Mouse (Mus musculus): Measurements from ENCODE around the gene Gm7138. TPM values are rescaled to one million over a fixed set of nuclear protein-coding genes. Genes with fewer than 3 reads are reported as not detected.

Gene Gm7138
- polyA plus RNA-seq, 1 experiment from 2014 or later, result not detected

DNA sequence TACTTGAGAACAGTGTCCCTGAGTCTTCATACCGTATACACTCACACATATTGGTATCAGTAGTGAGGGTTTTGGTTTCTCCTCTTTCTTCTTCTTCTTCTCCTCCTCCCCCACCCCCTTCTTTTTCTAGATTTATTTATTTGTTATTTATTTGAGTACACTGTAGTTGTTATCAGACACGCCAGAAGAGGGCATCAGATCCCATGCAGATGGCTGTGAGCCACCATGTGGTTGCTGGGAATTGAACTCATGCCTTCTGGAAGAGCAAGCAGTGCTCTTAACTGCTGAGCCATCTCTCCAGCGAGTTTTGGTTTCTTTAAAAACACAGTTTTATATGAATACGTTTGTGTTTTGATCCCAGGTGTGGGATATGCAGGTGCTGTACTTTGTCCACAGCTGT, 48.5 kb downstream of the Gm7138 start:
- H3K4me1 ChIP-seq (ENCODE audit: control insufficient read depth, insufficient read depth, low read length), result no peaks in the 10 kb centered on the region
- H3K36me3 ChIP-seq (ENCODE audit: control insufficient read depth, insufficient read depth, low read length), result no peaks in the 10 kb centered on the region
- no peak overlapping the region for H3K9ac ChIP-seq (ENCODE audit: low read length)
- no peak for DNase-seq (ENCODE audit: low spot score)
- no peak overlapping the region for H3K27ac ChIP-seq (ENCODE audit: low read depth, low read length)
- H3K9me3 ChIP-seq (replicated peaks; ENCODE audit: control insufficient read depth, low read length), result no peaks in the 10 kb centered on the region
- no peak overlapping the region for H3K4me2 ChIP-seq (ENCODE audit: low read length)
- H3K27me3 ChIP-seq (replicated peaks; ENCODE audit: control insufficient read depth, insufficient read depth, low read length), result no peaks in the 10 kb centered on the region
- whole genome bisulfite sequencing, result 58% methylated on average over 4 of the region's 4 CpGs
- H3K4me3 ChIP-seq (ENCODE audit: low read depth, low read length), result no peak overlapping the region
- no peak for ATAC-seq

Other genes starting within 250 kb of the Gm7138 start
- gene Itgb2, start 246.7 kb downstream of the Gm7138 start, polyA plus RNA-seq (2014; fragmentation: Nextera tagmentation; extraction: Ambion mirVana), result 0.67 and 0.89 TPM in 2 replicates
- gene Pttg1ip, start 195.2 kb downstream of the Gm7138 start, polyA plus RNA-seq (2014; fragmentation: Nextera tagmentation; extraction: Ambion mirVana), result 74.1 and 85.5 TPM in 2 replicates
- 277 and 308 TPM in 2 replicates for gene Sumo3, start 170.8 kb downstream of the Gm7138 start, polyA plus RNA-seq (2014; fragmentation: Nextera tagmentation; extraction: Ambion mirVana)
- gene Gm49325, start 170.7 kb downstream of the Gm7138 start, polyA plus RNA-seq (2014; fragmentation: Nextera tagmentation; extraction: Ambion mirVana), result 1.7 and 16.2 TPM in 2 replicates
- gene Ube2g2, start 154.7 kb downstream of the Gm7138 start, polyA plus RNA-seq (2014; fragmentation: Nextera tagmentation; extraction: Ambion mirVana), result 72.6 and 73.6 TPM in 2 replicates
- gene Tspear, start 90.4 kb downstream of the Gm7138 start, polyA plus RNA-seq (2014; fragmentation: Nextera tagmentation; extraction: Ambion mirVana), result 0.45 and 0.55 TPM in 2 replicates
- not detected in 2 replicates for gene Gm19402, start 86.2 kb downstream of the Gm7138 start, polyA plus RNA-seq (2014; fragmentation: Nextera tagmentation; extraction: Ambion mirVana)
- not detected in 2 replicates for gene Gm9508, start 79.7 kb downstream of the Gm7138 start, polyA plus RNA-seq (2014; fragmentation: Nextera tagmentation; extraction: Ambion mirVana)
- not detected in 2 replicates for gene Gm10272, start 70.3 kb downstream of the Gm7138 start, polyA plus RNA-seq (2014; fragmentation: Nextera tagmentation; extraction: Ambion mirVana)
- gene Gm10024, start 65.5 kb downstream of the Gm7138 start, polyA plus RNA-seq (2014; fragmentation: Nextera tagmentation; extraction: Ambion mirVana), result not detected in 2 replicates
- gene Gm10142, start 61.1 kb downstream of the Gm7138 start, polyA plus RNA-seq (2014; fragmentation: Nextera tagmentation; extraction: Ambion mirVana), result not detected in 2 replicates
- gene Krtap12-1, start 56.3 kb downstream of the Gm7138 start, polyA plus RNA-seq (2014; fragmentation: Nextera tagmentation; extraction: Ambion mirVana), result not detected in 2 replicates
- gene Gm10100, start 50.5 kb downstream of the Gm7138 start, polyA plus RNA-seq (2014; fragmentation: Nextera tagmentation; extraction: Ambion mirVana), result not detected in 2 replicates
- not detected in 2 replicates for gene Gm18596, start 34.3 kb downstream of the Gm7138 start, polyA plus RNA-seq (2014; fragmentation: Nextera tagmentation; extraction: Ambion mirVana)
- gene Gm9736, start 25.6 kb downstream of the Gm7138 start, polyA plus RNA-seq (2014; fragmentation: Nextera tagmentation; extraction: Ambion mirVana), result not detected in 2 replicates
- not detected in 2 replicates for gene Gm3233, start 17.3 kb downstream of the Gm7138 start, polyA plus RNA-seq (2014; fragmentation: Nextera tagmentation; extraction: Ambion mirVana)
- gene Gm3238, start 5.6 kb downstream of the Gm7138 start, polyA plus RNA-seq (2014; fragmentation: Nextera tagmentation; extraction: Ambion mirVana), result not detected in 2 replicates
- not detected in 2 replicates for gene Gm3250, start 5.6 kb upstream of the Gm7138 start, polyA plus RNA-seq (2014; fragmentation: Nextera tagmentation; extraction: Ambion mirVana)
- not detected in 2 replicates for gene Gm7137, start 11.3 kb upstream of the Gm7138 start, polyA plus RNA-seq (2014; fragmentation: Nextera tagmentation; extraction: Ambion mirVana)
- not detected in 2 replicates for gene Gm9639, start 18.1 kb upstream of the Gm7138 start, polyA plus RNA-seq (2014; fragmentation: Nextera tagmentation; extraction: Ambion mirVana)
- gene Gm19668, start 22.2 kb upstream of the Gm7138 start, polyA plus RNA-seq (2014; fragmentation: Nextera tagmentation; extraction: Ambion mirVana), result not detected in 2 replicates
- gene Gm9507, start 34.9 kb upstream of the Gm7138 start, polyA plus RNA-seq (2014; fragmentation: Nextera tagmentation; extraction: Ambion mirVana), result not detected in 2 replicates
- gene Gm2696, start 37.7 kb upstream of the Gm7138 start, polyA plus RNA-seq (2014; fragmentation: Nextera tagmentation; extraction: Ambion mirVana), result not detected in 2 replicates
- not detected in 2 replicates for gene Krtap10-4, start 50.2 kb upstream of the Gm7138 start, polyA plus RNA-seq (2014; fragmentation: Nextera tagmentation; extraction: Ambion mirVana)
- not detected in 2 replicates for gene Krtap10-10, start 59.0 kb upstream of the Gm7138 start, polyA plus RNA-seq (2014; fragmentation: Nextera tagmentation; extraction: Ambion mirVana)
- gene Gm36176, start 69.9 kb upstream of the Gm7138 start, polyA plus RNA-seq (2014; fragmentation: Nextera tagmentation; extraction: Ambion mirVana), result not detected in 2 replicates
- gene Gm10318, start 75.9 kb upstream of the Gm7138 start, polyA plus RNA-seq (2014; fragmentation: Nextera tagmentation; extraction: Ambion mirVana), result not detected in 2 replicates
- not detected in 2 replicates for gene Gm3285, start 85.0 kb upstream of the Gm7138 start, polyA plus RNA-seq (2014; fragmentation: Nextera tagmentation; extraction: Ambion mirVana)
- 6.4 and 8.4 TPM in 2 replicates for gene Lrrc3, start 125.6 kb upstream of the Gm7138 start, polyA plus RNA-seq (2014; fragmentation: Nextera tagmentation; extraction: Ambion mirVana)
- gene Trpm2, start 193.6 kb upstream of the Gm7138 start, polyA plus RNA-seq (2014; fragmentation: Nextera tagmentation; extraction: Ambion mirVana), result 1.4 and 2.8 TPM in 2 replicates
- 31.0 and 35.0 TPM in 2 replicates for gene 1810043G02Rik, start 201.6 kb upstream of the Gm7138 start, polyA plus RNA-seq (2014; fragmentation: Nextera tagmentation; extraction: Ambion mirVana)
- gene Pfkl, start 233.1 kb upstream of the Gm7138 start, polyA plus RNA-seq (2014; fragmentation: Nextera tagmentation; extraction: Ambion mirVana), result 77.0 and 91.6 TPM in 2 replicates

Measured in forebrain, embryonic 14.5 days (tissue).